Mouse (Mus musculus) spleen, adult 18-20 months (tissue): ENCODE data around the gene Poln.

Source experiments
- DNase-seq, 2 experiments: peaks; one replicate each; pipeline ENCODE4 v3.0.0; 2022; ENCODE audit warnings: mixed read lengths in 2 of 2

The Poln gene

GRCm38 (mm10) chr5:34186391-34186790 lies 17.1 kb upstream of the Poln start:
- DNase-seq, result no peak

DNA sequence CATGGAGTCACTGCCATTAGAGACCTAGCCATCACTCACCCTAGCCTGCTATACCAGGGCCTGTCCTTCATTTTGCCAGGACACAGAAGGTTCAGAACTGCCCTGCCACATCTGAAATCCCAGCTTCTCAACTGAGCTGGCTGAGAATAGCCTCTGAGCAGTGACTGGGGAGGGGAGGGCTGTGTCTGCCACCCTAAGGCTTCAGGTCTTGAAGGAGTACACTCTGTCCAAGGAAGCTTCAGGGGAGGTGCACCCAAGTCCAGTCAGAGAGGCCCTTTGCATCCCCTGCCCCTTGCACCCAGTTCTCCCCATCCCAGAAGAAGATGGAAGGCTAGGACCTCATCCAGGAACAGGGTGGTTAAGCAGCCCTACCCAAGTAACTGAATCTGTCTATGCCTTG lies 16.5 kb upstream of the Poln start:
- DNase-seq, result no peak

DNA sequence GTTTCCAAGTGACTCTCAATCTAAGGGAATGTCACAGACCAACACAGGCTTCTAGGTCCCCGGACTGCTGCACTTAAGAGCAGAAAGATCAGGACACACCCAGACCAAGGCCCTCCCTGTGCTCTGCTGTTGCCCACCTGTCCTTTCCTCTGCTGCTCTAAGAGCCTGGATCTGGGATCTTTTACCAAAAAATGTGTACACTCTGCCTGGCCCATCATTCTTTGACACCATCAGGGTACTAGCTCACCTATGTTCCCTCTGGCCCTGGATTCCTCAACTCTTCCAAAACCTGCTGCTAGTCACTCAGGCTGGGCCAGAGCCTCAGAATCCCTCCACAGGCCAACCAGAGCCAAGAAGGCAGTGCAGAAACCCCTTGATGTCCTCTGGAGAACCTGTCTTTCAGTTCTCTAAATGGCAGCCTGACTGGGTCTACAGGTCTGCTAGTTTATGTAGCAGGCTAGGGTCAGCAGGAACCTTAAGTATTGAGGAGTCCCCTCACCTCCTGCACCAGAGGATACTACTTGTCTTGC lies 15.9 kb upstream of the Poln start:
- DNase-seq, result no peak

DNA sequence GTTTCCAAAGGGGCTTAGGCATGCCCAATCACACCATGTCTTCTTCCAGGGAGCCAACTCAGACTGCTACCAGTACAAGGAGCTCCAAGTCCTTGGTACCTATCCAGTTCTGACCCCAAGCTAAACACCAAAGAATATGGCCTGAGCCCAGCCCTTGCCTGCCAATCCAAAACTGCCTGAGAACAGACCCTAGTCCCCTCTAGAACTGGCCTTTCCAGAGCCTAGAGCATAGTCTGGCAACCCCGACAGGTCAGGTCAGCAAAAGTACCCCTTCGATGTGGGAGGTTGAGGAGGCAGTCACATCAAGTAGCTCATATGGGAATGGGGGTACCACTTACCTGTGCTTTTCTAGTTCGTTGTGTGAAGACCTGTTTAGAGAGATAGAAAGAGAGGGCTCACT lies 14.7 kb upstream of the Poln start:
- DNase-seq, result no peak

- DNase-seq, result no peak
These were observed 14.1 kb upstream of the Poln start for GRCm38 (mm10) chr5:34183156-34183880.

DNA sequence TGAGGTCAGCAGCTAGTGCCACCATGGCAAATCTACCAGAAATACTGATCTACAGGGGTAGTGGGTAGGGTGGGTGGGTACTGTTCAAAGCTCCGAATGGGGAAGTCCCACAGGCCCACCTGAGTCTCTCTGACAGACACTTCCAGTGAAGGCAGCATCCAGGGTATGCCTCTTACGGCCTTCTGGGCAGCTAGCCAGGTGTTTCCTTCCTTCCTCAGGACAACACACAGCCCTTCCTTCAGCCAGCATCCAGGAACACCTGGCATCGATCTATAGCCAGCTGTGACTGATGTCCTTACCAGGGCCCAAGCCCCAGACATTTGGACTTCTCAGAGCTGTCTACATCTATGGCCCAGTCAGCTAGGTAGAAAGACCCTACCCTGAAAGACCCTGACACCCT lies 13.2 kb upstream of the Poln start:
- no peak for DNase-seq

- DNase-seq, result peak in 1 of 2 experiments; percentile 1
These were observed 8.6 kb upstream of the Poln start for GRCm38 (mm10) chr5:34177821-34178220.

DNA sequence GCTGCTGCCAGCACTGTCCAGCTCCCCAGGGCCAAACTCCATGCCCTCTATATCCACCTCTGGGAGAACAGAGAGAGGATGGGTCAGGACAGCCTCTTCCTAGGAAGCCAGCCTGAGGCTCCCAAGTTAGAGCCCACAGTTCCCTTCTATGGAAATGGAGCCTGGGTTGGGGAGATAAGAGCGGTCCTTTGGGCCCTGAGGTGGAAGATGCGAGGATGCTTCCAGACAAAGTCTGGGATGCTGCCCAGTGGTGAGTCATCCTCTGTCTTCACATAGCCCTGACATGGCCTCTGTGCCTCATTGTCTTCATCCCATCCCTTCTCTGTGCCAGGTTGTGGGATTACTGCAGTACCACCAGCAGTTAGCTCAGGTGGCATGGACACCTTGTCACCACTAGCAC lies 7.8 kb upstream of the Poln start:
- DNase-seq, result peak in 1 of 2 experiments; percentile 0

- DNase-seq, result no peak
These were observed 7.4 kb upstream of the Poln start for GRCm38 (mm10) chr5:34176691-34177090.

DNA sequence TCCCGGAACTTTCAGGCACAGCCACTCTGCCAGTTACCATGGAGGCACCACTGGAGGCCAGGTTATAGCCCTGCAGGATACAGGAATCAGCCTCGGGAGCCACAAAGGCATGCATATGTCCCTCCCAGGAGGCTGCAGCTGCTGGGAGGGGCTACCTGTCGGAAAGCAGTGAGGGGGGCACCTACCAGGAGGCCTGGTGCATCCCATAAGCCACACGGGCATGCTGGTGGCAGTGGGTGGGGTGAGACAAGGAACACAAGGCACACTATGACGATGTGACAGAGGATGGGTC lies 6.1 kb upstream of the Poln start:
- DNase-seq, result no peak

DNA sequence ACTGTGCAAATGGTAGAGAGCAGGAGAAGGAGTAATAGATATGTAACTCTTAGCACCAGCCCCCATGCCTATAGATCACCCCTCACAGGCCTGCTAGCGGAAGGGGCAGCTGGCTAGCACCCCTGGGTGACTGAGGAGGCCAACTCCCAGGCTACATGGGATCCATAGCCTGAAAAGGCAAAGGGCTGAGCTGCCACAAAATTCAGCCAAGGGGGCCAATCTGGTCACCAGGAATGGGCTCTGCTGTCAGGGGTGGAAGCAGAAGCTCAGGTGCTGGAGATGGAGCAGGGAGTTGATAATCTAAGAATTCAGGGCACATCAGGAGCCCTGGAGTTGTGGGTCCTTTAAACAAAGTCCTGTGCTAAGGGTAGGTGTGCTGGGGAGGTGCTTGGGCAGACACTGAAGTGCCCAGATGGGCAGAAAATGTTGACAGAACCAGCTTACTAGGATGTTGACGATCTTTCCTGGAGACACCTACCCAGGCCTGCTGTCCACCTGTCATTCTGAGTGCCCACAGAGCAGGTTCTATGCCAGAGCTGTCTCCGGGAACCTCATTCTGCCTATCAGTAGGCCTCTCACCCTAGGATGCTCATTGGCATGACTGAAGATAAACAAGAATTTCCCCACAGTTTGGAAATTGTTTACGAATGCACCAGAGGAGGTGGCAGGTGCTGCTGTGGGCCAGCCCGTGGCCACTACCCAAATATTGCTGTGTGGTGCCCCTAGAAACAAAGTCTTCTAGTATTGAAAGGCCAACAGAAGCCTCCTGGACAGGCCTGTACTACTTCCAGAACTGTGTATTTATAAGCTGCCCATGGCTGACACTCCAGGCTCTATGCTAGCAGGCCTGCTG lies 5.5 kb upstream of the Poln start:
- DNase-seq, result no peak

- no peak for DNase-seq
These were observed 4.8 kb upstream of the Poln start for GRCm38 (mm10) chr5:34174021-34174420.

DNA sequence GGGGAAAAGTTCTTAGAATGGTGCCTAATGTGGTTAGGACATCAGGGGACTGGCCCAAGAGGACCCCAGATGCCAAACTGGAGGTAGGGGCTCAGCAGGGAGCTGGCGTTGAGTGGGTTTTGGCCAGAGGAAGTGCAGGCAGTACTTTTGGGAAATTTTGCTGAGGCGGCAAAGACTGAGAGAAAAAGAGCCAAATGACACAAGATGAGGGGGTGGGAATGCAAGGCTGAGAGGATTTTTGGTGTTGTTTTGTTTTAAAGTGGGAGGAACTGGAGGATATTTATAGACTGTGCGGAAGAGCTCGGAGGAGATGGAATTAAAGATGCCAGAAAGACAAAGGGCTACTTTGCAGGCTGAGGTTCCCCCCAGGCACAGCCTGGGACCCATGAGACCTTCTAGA lies 1.5 kb upstream of the Poln start:
- peak in 1 of 2 experiments; percentile 6 for DNase-seq

GRCm38 (mm10) chr5:34169954-34170353 lies 706 bp upstream of the Poln start:
- no peak for DNase-seq

GRCm38 (mm10) chr5:34167857-34168256 lies 1.4 kb downstream of the Poln start:
- DNase-seq, result no peak

GRCm38 (mm10) chr5:34165793-34166192 lies 3.5 kb downstream of the Poln start:
- no peak for DNase-seq

GRCm38 (mm10) chr5:34148476-34148875 lies 20.8 kb downstream of the Poln start:
- DNase-seq, result no peak

DNA sequence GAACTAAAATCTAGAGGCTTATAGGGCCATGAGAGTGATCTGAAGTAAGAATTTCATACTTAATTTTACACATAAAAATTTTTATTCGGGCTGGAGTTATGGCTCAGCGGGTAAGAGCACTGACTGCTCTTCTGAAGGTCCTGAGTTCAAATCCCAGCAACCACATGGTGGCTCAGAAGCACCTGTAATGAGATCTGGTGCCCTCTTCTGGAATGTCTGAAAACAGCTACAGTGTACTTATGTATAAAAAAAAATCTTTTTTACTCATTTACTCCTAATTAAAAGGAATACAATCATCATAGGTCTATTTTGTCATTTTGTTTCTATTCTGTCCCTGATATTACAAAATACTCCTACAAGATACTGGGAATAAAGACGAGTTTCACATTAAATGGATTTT lies 21.7 kb downstream of the Poln start:
- DNase-seq, result no peak

DNA sequence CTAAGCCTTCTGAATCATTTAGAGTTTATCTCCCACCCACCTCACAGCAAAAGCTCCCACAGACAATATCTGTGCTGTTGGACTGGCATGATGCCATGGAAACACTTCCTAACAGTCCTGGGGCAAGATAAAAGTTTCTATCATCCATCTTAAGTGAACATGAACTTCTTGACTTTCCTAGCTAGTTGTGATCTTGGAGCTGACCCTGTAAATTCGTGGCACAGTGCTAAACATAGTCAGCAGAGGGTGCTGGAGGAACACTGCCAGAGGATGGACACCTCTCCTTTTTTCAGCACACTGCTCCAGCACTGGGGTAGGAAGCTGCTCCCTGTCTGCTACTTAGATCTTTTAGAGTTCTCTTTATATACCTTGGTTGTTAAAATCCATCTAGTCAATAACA lies 29.5 kb downstream of the Poln start:
- no peak for DNase-seq

- no peak for DNase-seq
These were observed 36.5 kb downstream of the Poln start for GRCm38 (mm10) chr5:34132731-34133130.

DNA sequence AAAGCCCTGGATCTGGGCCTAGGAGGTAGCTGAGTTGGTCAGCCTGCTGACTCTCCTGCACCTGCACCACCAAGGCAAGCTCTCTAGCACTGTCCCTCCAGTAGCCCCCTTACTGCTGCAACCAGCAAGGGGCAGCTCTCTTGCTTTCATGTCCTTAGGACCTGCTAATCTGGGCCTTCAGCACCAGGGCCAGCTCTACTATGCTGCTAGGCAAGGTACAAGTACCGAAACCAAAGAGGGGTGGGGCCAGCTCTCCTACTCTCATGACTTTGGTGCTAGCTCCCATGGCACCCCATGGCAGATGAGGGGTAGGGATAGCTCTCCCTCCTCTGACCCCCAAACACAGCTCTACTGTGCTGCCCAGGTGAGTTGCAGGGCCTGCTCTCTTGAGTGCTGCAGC lies 45.1 kb downstream of the Poln start:
- DNase-seq, result no peak

DNA sequence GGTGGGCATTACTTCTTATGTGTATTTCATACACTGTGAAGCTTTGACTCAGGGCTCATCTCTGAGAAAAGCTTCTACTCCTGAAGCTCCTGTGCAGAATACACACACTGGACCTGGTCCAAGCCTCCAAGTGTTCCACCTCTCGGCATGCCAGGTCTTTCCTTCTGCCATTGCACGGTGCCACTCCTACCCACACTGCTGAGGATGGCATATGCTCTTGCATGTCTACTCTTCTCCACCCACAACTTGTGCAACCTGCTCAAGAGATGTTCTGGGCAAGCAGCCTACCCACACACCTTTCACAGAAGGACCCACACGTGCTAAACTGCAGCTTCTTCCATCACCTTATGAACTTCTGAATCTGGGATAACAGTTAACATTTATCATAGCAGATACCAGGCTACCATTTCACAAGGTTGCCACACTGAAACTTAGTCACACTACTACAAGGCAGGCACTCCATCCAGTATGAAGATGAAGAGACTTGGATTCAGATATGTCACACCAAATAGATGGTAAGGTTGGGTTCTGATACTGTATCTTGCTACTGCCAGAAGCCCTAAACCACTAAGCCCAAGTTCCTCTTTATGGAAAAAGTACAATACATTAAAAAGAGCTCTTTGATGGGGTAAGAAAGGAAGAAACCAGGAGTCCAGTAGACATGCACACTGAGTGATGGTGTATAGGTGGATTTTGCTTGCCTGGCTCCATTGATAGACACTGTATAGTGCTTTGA lies 50.0 kb downstream of the Poln start:
- no peak for DNase-seq

GRCm38 (mm10) chr5:34105681-34106080 lies 63.6 kb downstream of the Poln start:
- DNase-seq, result no peak

DNA sequence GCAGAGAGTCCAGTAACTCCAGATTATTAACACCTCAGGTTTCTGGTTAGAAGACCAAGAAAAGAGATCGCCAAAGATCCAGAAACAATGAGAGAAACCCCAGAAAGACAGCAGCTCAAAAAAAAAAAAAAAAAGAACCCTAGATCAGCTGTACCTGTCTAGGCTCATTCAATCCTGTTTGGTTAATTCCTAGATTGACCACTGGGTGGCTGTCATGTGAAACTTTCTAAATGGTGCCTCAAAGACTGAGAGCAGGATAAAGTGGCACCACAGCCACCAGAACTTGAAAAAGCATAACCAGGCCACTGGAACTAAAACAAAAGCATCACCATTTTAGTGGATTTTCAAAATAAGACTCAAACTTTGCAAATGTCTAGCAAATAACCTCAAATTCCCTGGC lies 71.9 kb downstream of the Poln start:
- DNase-seq, result peak in 1 of 2 experiments; percentile 16
